ENCODE assay signal across 8 mouse cellular contexts in the genomic region with DNA sequence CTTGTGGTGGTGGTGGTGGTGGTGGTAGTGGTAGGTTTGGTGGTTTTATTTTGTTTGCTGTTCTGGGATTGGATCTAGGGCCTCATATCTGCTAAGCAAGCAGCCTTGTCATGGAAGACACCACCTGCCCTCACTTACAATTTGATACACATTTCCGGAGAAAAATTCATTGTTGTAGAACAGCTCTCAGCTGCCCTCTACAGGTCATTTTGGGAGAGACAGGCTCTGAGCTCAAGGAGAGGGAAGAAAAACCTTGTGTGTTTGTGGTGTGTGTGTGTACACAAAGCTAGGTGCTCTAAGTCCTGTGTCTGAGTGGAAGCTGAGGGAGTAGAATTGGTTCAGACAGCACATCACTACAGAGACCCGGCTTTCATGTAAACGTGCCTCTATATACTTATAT. TPM values are rescaled to one million over a fixed set of nuclear protein-coding genes. Genes with fewer than 3 reads are reported as not detected.
DNase-seq lines count a peak whose midpoint lies in the region; ATAC-seq and TF ChIP-seq lines count a peak whose summit lies in the region.

No protein-coding gene starts in this region.

- H3K36me3 ChIP-seq in intestine, embryonic 14.5 days (ENCODE audit: control insufficient read depth, insufficient read depth, low read length): no peaks in the 10 kb centered on the region
- H3K36me3 ChIP-seq in intestine, embryonic 15.5 days: no peaks in the 10 kb centered on the region
- peaks cover 0 to 2% of the 10 kb centered on the region in 2 experiments for H3K36me3 ChIP-seq in CH12.LX (replicated peaks in 1 of 2; ENCODE audit: control insufficient read depth in 1 of 2, insufficient read depth in 1 of 2, low read length in 1 of 2)
- no peaks in the 10 kb centered on the region for H3K36me3 ChIP-seq in forebrain, embryonic 16.5 days (ENCODE audit: control insufficient read depth, insufficient read depth)
- no peaks in the 10 kb centered on the region for H3K36me3 ChIP-seq in midbrain, embryonic 11.5 days (ENCODE audit: control insufficient read depth, insufficient read depth, low read length)
- H3K36me3 ChIP-seq in thymus, adult 2 months (ENCODE audit: control insufficient read depth, insufficient read depth, low read length): no peaks in the 10 kb centered on the region

- in situ Hi-C loops in CH12.LX (cut with MboI; ENCODE audit: low pct_ligation_motif_present, low pct_unique_long_range_greater_than_20kb, low sequenced_read_pairs): no loop called here

- TF ChIP-seq EP300 in CH12.LX (IDR thresholded peaks at IDR 0.05; ENCODE audit: low read length): no peak

- no peak for TF ChIP-seq POLR2A in CH12.LX (IDR thresholded peaks at IDR 0.05; ENCODE audit: low read depth, low read length)
- no peak for TF ChIP-seq POLR2A in thymus, adult 2 months (IDR thresholded peaks at IDR 0.05; ENCODE audit: control insufficient read depth, extremely low read depth, insufficient read depth, low read length, poor library complexity)

- dilution Hi-C loops in CH12.LX (cut with MboI; ENCODE audit: extremely low pct_ligation_motif_present, extremely low pct_unique_long_range_greater_than_20kb, low sequenced_read_pairs): no loop called here

- H3K27me3 ChIP-seq in intestine, embryonic 14.5 days (replicated peaks; ENCODE audit: control insufficient read depth, insufficient read depth, low read length): no peaks in the 10 kb centered on the region
- no peaks in the 10 kb centered on the region for H3K27me3 ChIP-seq in intestine, embryonic 15.5 days (replicated peaks)
- H3K27me3 ChIP-seq in CH12.LX (replicated peaks): no peaks in the 10 kb centered on the region
- H3K27me3 ChIP-seq in forebrain, embryonic 16.5 days (replicated peaks; ENCODE audit: control insufficient read depth, insufficient read depth, low read length): no peaks in the 10 kb centered on the region
- no peaks in the 10 kb centered on the region for H3K27me3 ChIP-seq in midbrain, embryonic 11.5 days (ENCODE audit: control insufficient read depth, insufficient read depth, low read length)
- no peaks in the 10 kb centered on the region for H3K27me3 ChIP-seq in thymus, adult 2 months (ENCODE audit: control insufficient read depth, insufficient read depth, low read length)

- ATAC-seq in intestine, embryonic 14.5 days (replicated peaks; ENCODE audit: low FRiP score, low TSS enrichment, low read depth): no peak
- ATAC-seq in intestine, embryonic 15.5 days: no peak
- peak; percentile 31; the same call in 1 of the 2 replicates for ATAC-seq in forebrain, embryonic 16.5 days
- ATAC-seq in midbrain, embryonic 11.5 days (ENCODE audit: low FRiP score): no peak

- peaks cover 7% of the 10 kb centered on the region for H3K79me2 ChIP-seq in CH12.LX (replicated peaks; ENCODE audit: control insufficient read depth, extremely low read depth, insufficient read depth, poor library complexity, severe bottlenecking)

- TF ChIP-seq RAD21 in CH12.LX (IDR thresholded peaks at IDR 0.05; ENCODE audit: low read depth, low read length): peak; percentile 74

- DNase-seq in intestine, embryonic 14.5 days (ENCODE audit: low spot score): peak; percentile 94
- DNase-seq in CH12.LX (ENCODE audit: extremely low read depth): peak; percentile 78
- peak; percentile 55 for DNase-seq in c-Kit-negative CD71-positive TER-119-positive erythroid progenitor cells, embryonic 14.5 days (ENCODE audit: low read depth, low spot score)
- DNase-seq in large intestine, adult 2 months (ENCODE audit: low read depth, low spot score): peak; percentile 64
- peak; percentile 99 for DNase-seq in midbrain, embryonic 11.5 days (ENCODE audit: low spot score, missing footprints)
- peak; percentile 68 for DNase-seq in thymus, adult 2 months

- H3K4me3 ChIP-seq in intestine, embryonic 14.5 days (ENCODE audit: low read depth, low read length): no peak overlapping the region
- no peak overlapping the region for H3K4me3 ChIP-seq in intestine, embryonic 15.5 days (replicated peaks)
- H3K4me3 ChIP-seq in CH12.LX (replicated peaks in 1 of 3; ENCODE audit: low read depth in 2 of 3, low read length in 2 of 3, poor library complexity in 1 of 3): no peak overlapping the region
- H3K4me3 ChIP-seq in forebrain, embryonic 16.5 days (replicated peaks; ENCODE audit: low read length): no peak overlapping the region
- H3K4me3 ChIP-seq in midbrain, embryonic 11.5 days (ENCODE audit: low read depth, low read length): no peak overlapping the region
- no peak overlapping the region for H3K4me3 ChIP-seq in thymus, adult 2 months (ENCODE audit: control insufficient read depth, insufficient read depth, low read length)

- TF ChIP-seq CTCF in CH12.LX (conservative IDR thresholded peaks at IDR 0.05 in 1 of 2, IDR thresholded peaks at IDR 0.05 in 1 of 2; ENCODE audit: low read depth in 2 of 2, low read length in 2 of 2): peak; percentile 79 to 89
- TF ChIP-seq CTCF in thymus, adult 2 months (IDR thresholded peaks at IDR 0.05; ENCODE audit: borderline replicate concordance, control insufficient read depth, extremely low read depth, insufficient read depth, low read length, poor library complexity): no peak

- H3K4me2 ChIP-seq in intestine, embryonic 14.5 days (ENCODE audit: low read length): no peak overlapping the region
- no peak overlapping the region for H3K4me2 ChIP-seq in intestine, embryonic 15.5 days (replicated peaks)
- no peak overlapping the region for H3K4me2 ChIP-seq in CH12.LX (ENCODE audit: insufficient read depth, low read depth, poor library complexity, severe bottlenecking)
- no peak overlapping the region for H3K4me2 ChIP-seq in forebrain, embryonic 16.5 days (ENCODE audit: low read length)
- H3K4me2 ChIP-seq in midbrain, embryonic 11.5 days: no peak overlapping the region

- WGBS in intestine, embryonic 14.5 days: 15% methylated on average over 3 of the region's 3 CpGs
- 4% methylated on average over 3 of the region's 3 CpGs for WGBS in intestine, embryonic 15.5 days
- 7% methylated on average over 3 of the region's 3 CpGs for WGBS in forebrain, embryonic 16.5 days
- WGBS in large intestine, adult 2 months: 9% methylated on average over 3 of the region's 3 CpGs
- 10% methylated on average over 3 of the region's 3 CpGs for WGBS in midbrain, embryonic 11.5 days
- WGBS in thymus, adult 2 months: 13% methylated on average over 3 of the region's 3 CpGs

- no peaks in the 10 kb centered on the region for H3K9me3 ChIP-seq in intestine, embryonic 14.5 days (ENCODE audit: control insufficient read depth, low read length)
- no peaks in the 10 kb centered on the region for H3K9me3 ChIP-seq in intestine, embryonic 15.5 days
- H3K9me3 ChIP-seq in CH12.LX (replicated peaks; ENCODE audit: low read length): no peaks in the 10 kb centered on the region
- H3K9me3 ChIP-seq in forebrain, embryonic 16.5 days (ENCODE audit: control insufficient read depth, low read length): no peaks in the 10 kb centered on the region
- no peaks in the 10 kb centered on the region for H3K9me3 ChIP-seq in midbrain, embryonic 11.5 days (ENCODE audit: control insufficient read depth, low read length)

- no peak overlapping the region for H3K27ac ChIP-seq in intestine, embryonic 14.5 days (ENCODE audit: low read depth)
- H3K27ac ChIP-seq in intestine, embryonic 15.5 days: no peak overlapping the region
- no peak overlapping the region for H3K27ac ChIP-seq in CH12.LX (ENCODE audit: insufficient read depth, low read depth)
- peak overlapping the region; percentile 53 for H3K27ac ChIP-seq in forebrain, embryonic 16.5 days (ENCODE audit: low read length)
- H3K27ac ChIP-seq in midbrain, embryonic 11.5 days (ENCODE audit: low read depth, low read length): no peak overlapping the region
- H3K27ac ChIP-seq in thymus, adult 2 months (ENCODE audit: control insufficient read depth, insufficient read depth, low read length): no peak overlapping the region

- peaks cover 7% of the 10 kb centered on the region for H3K4me1 ChIP-seq in intestine, embryonic 14.5 days (replicated peaks; ENCODE audit: control insufficient read depth, insufficient read depth, low read length)
- no peaks in the 10 kb centered on the region; the same call in 1 of the 2 replicates for H3K4me1 ChIP-seq in intestine, embryonic 15.5 days (replicated peaks)
- peaks cover 0 to 8% of the 10 kb centered on the region in 2 experiments; a peak in 1 of 4 replicates for H3K4me1 ChIP-seq in CH12.LX (ENCODE audit: control insufficient read depth in 1 of 2, insufficient read depth in 2 of 2)
- H3K4me1 ChIP-seq in forebrain, embryonic 16.5 days (replicated peaks; ENCODE audit: control insufficient read depth, insufficient read depth, low read length): peaks cover 12% of the 10 kb centered on the region
- H3K4me1 ChIP-seq in midbrain, embryonic 11.5 days (ENCODE audit: control insufficient read depth, insufficient read depth, low read length): peaks cover 7% of the 10 kb centered on the region
- H3K4me1 ChIP-seq in thymus, adult 2 months (replicated peaks; ENCODE audit: control insufficient read depth, insufficient read depth, low read length): peaks cover 4% of the 10 kb centered on the region

- no peak overlapping the region for H3K9ac ChIP-seq in intestine, embryonic 14.5 days (ENCODE audit: low read length)
- no peak overlapping the region for H3K9ac ChIP-seq in intestine, embryonic 15.5 days
- H3K9ac ChIP-seq in CH12.LX (ENCODE audit: insufficient read depth, low read depth): no peak overlapping the region
- no peak overlapping the region for H3K9ac ChIP-seq in forebrain, embryonic 16.5 days (replicated peaks; ENCODE audit: low read depth, low read length)
- H3K9ac ChIP-seq in midbrain, embryonic 11.5 days (ENCODE audit: low read length): 0 out of 2 replicates have a peak overlapping the region, but pooled peaks have one; percentile 16

RNA-seq across cellular contexts. Expression of a gene that starts 4.0 kb away (rescaled TPM):
- polyA plus RNA-seq in intestine, embryonic 14.5 days (2014; fragmentation: Nextera tagmentation; extraction: Ambion mirVana): 622 and 687 TPM in 2 replicates
- polyA plus RNA-seq in intestine, embryonic 15.5 days (2015; fragmentation: Nextera tagmentation; extraction: Ambion mirVana): 844 and 895 TPM in 2 replicates
- 179 and 203 TPM in 2 replicates for total RNA-seq in CH12.LX (2012; rRNA removed)
- total RNA-seq in CH12.LX (2014; rRNA removed): 229 and 257 TPM in 2 replicates
- 255 and 279 TPM in 2 replicates for polyA plus RNA-seq in CH12.LX (2012; ENCODE audit: insufficient read length, low read depth)
- polyA plus RNA-seq in forebrain, embryonic 16.5 days (2015; fragmentation: Nextera tagmentation; extraction: Ambion mirVana): 720 and 756 TPM in 2 replicates
- polyA plus RNA-seq in large intestine, adult 2 months (2012; rRNA removed): 594 and 647 TPM in 2 replicates
- polyA plus RNA-seq in midbrain, embryonic 11.5 days (2014; fragmentation: Nextera tagmentation; extraction: Ambion mirVana): 730 and 739 TPM in 2 replicates
- polyA plus RNA-seq in thymus, adult 2 months (2012; rRNA removed): 376 and 397 TPM in 2 replicates

RNA-seq across cellular contexts. Expression of a gene that starts 13.3 kb away (rescaled TPM):
- 8.6 and 10.7 TPM in 2 replicates for polyA plus RNA-seq in intestine, embryonic 14.5 days (2014; fragmentation: Nextera tagmentation; extraction: Ambion mirVana)
- 7.0 and 8.1 TPM in 2 replicates for polyA plus RNA-seq in intestine, embryonic 15.5 days (2015; fragmentation: Nextera tagmentation; extraction: Ambion mirVana)
- 0.21 TPM in 1 of 2 replicates, not detected in the other for total RNA-seq in CH12.LX (2012; rRNA removed)
- not detected in 2 replicates for total RNA-seq in CH12.LX (2014; rRNA removed)
- polyA plus RNA-seq in CH12.LX (2012; ENCODE audit: insufficient read length, low read depth): not detected in 2 replicates
- 23.4 and 24.4 TPM in 2 replicates for polyA plus RNA-seq in forebrain, embryonic 16.5 days (2015; fragmentation: Nextera tagmentation; extraction: Ambion mirVana)
- 1.5 and 1.6 TPM in 2 replicates for polyA plus RNA-seq in large intestine, adult 2 months (2012; rRNA removed)
- 12.8 and 14.1 TPM in 2 replicates for polyA plus RNA-seq in midbrain, embryonic 11.5 days (2014; fragmentation: Nextera tagmentation; extraction: Ambion mirVana)
- 0.26 and 0.75 TPM in 2 replicates for polyA plus RNA-seq in thymus, adult 2 months (2012; rRNA removed)

RNA-seq across cellular contexts. Expression of a gene that starts 20.2 kb away (rescaled TPM):
- polyA plus RNA-seq in intestine, embryonic 14.5 days (2014; fragmentation: Nextera tagmentation; extraction: Ambion mirVana): 18.9 and 21.9 TPM in 2 replicates
- polyA plus RNA-seq in intestine, embryonic 15.5 days (2015; fragmentation: Nextera tagmentation; extraction: Ambion mirVana): 17.2 and 18.2 TPM in 2 replicates
- total RNA-seq in CH12.LX (2012; rRNA removed) (10.6 and 11.8 TPM in 2 replicates), CH12.LX (2014; rRNA removed) (8.3 and 9.3 TPM in 2 replicates)
- 9.2 and 10.2 TPM in 2 replicates for polyA plus RNA-seq in CH12.LX (2012; ENCODE audit: insufficient read length, low read depth)
- 25.2 and 26.6 TPM in 2 replicates for polyA plus RNA-seq in forebrain, embryonic 16.5 days (2015; fragmentation: Nextera tagmentation; extraction: Ambion mirVana)
- 3.0 and 4.0 TPM in 2 replicates for polyA plus RNA-seq in large intestine, adult 2 months (2012; rRNA removed)
- 16.0 and 16.1 TPM in 2 replicates for polyA plus RNA-seq in midbrain, embryonic 11.5 days (2014; fragmentation: Nextera tagmentation; extraction: Ambion mirVana)
- polyA plus RNA-seq in thymus, adult 2 months (2012; rRNA removed): 9.8 and 10.4 TPM in 2 replicates

RNA-seq across cellular contexts. Expression of a gene that starts 35.5 kb away (rescaled TPM):
- 40.4 and 42.7 TPM in 2 replicates for polyA plus RNA-seq in intestine, embryonic 14.5 days (2014; fragmentation: Nextera tagmentation; extraction: Ambion mirVana)
- polyA plus RNA-seq in intestine, embryonic 15.5 days (2015; fragmentation: Nextera tagmentation; extraction: Ambion mirVana): 50.2 and 55.8 TPM in 2 replicates
- 28.6 and 33.2 TPM in 2 replicates for total RNA-seq in CH12.LX (2012; rRNA removed)
- total RNA-seq in CH12.LX (2014; rRNA removed): 28.2 and 29.0 TPM in 2 replicates
- polyA plus RNA-seq in CH12.LX (2012; ENCODE audit: insufficient read length, low read depth): 36.7 and 37.3 TPM in 2 replicates
- 57.5 and 73.7 TPM in 2 replicates for polyA plus RNA-seq in forebrain, embryonic 16.5 days (2015; fragmentation: Nextera tagmentation; extraction: Ambion mirVana)
- 160 and 177 TPM in 2 replicates for polyA plus RNA-seq in large intestine, adult 2 months (2012; rRNA removed)
- polyA plus RNA-seq in midbrain, embryonic 11.5 days (2014; fragmentation: Nextera tagmentation; extraction: Ambion mirVana): 49.8 and 54.0 TPM in 2 replicates
- polyA plus RNA-seq in thymus, adult 2 months (2012; rRNA removed): 39.1 and 54.3 TPM in 2 replicates

RNA-seq across cellular contexts. Expression of a gene that starts 43.6 kb away (rescaled TPM):
- 75.5 and 80.2 TPM in 2 replicates for polyA plus RNA-seq in intestine, embryonic 14.5 days (2014; fragmentation: Nextera tagmentation; extraction: Ambion mirVana)
- polyA plus RNA-seq in intestine, embryonic 15.5 days (2015; fragmentation: Nextera tagmentation; extraction: Ambion mirVana): 83.9 and 84.5 TPM in 2 replicates
- total RNA-seq in CH12.LX (2012; rRNA removed) (52.2 and 60.9 TPM in 2 replicates), CH12.LX (2014; rRNA removed) (38.6 and 46.4 TPM in 2 replicates)
- polyA plus RNA-seq in CH12.LX (2012; ENCODE audit: insufficient read length, low read depth): 77.2 and 91.6 TPM in 2 replicates
- 54.0 and 56.0 TPM in 2 replicates for polyA plus RNA-seq in forebrain, embryonic 16.5 days (2015; fragmentation: Nextera tagmentation; extraction: Ambion mirVana)
- polyA plus RNA-seq in large intestine, adult 2 months (2012; rRNA removed): 218 and 247 TPM in 2 replicates
- 58.2 and 62.6 TPM in 2 replicates for polyA plus RNA-seq in midbrain, embryonic 11.5 days (2014; fragmentation: Nextera tagmentation; extraction: Ambion mirVana)
- polyA plus RNA-seq in thymus, adult 2 months (2012; rRNA removed): 117 and 134 TPM in 2 replicates
